Mouse (Mus musculus) liver, adult 2 months (tissue): Measurements from ENCODE around the gene Qars.

Experiments used
- CTCF ChIP-seq: fragments of 200-500 bp; IDR thresholded peaks from 2 replicates; pipeline ENCODE4 v1.5.1; 2011; ENCODE audit warnings: low read depth, low read length, control low read depth
- POLR2A ChIP-seq: fragments of 200-500 bp; IDR thresholded peaks from 2 replicates; pipeline ENCODE4 v1.6.1; 2011; ENCODE audit warnings: low read length, control low read depth; ENCODE audit not compliant: insufficient read depth; ENCODE audit errors: extremely low read depth

GRCm38 (mm10) chr9:108489215-108489614 lies 18.3 kb upstream of the Qars start:
- TF ChIP-seq CTCF: no peak
- no peak for TF ChIP-seq POLR2A
